Mouse (Mus musculus): ENCODE measurements at regions not wholly inside any gene's neighbourhood (a gene's known extent, or its start where the extent isn't known, plus 50 kb on each side); places are given as distances from the start of the nearest gene placed in this dataset.

- TF ChIP-seq POLR2A (IDR thresholded peaks at IDR 0.05; ENCODE audit: borderline replicate concordance, extremely low read depth, insufficient read depth, insufficient read length, poor library complexity, severe bottlenecking) (no peak), CTCF (IDR thresholded peaks at IDR 0.05; ENCODE audit: borderline replicate concordance, extremely low read depth, insufficient read depth, insufficient read length) (no peak)
Observed at GRCm38 (mm10) chr11:9994601-9995166, 802.9 kb downstream of the Abca13 start.

Measured in brain, embryonic 14.5 days (tissue).